Mouse (Mus musculus) spleen, adult 2 months (tissue): ENCODE results near the gene Agbl4.

Experiments
- CTCF ChIP-seq: fragments of 200-500 bp; IDR thresholded peaks from 2 replicates; pipeline ENCODE4 v1.5.1; 2011; ENCODE audit warnings: mild to moderate bottlenecking, inconsistent platforms; ENCODE audit not compliant: insufficient read depth, insufficient read length, insufficient replicate concordance; ENCODE audit errors: extremely low read depth
- POLR2A ChIP-seq: fragments of 200-500 bp; IDR thresholded peaks from 2 replicates; pipeline ENCODE4 v1.6.1; 2011; ENCODE audit warnings: low read depth, low read length, inconsistent platforms

DNA sequence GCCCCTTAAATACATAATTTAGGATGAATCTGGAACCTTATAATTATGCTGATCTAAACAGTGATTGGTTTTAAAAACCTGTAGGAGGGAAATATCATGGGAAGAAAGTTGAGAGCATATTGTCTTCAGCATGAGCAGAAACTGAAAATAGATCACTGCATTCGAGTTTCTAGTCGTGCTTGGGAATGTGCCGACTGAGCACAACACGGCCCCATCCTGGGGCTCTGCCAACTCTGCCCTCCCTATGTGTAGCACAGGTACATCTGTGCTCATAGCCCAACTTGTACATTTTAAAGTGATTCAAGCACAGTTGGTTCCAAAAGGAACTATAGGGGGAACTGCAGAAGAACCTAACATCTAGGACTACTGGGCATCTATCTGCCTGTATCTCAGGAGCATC, 402.4 kb downstream of the Agbl4 start:
- TF ChIP-seq CTCF (no peak), POLR2A (no peak)
